Mouse (Mus musculus): ENCODE measurements around the gene Ncln. TPM values are rescaled to one million over a fixed set of nuclear protein-coding genes. Genes with fewer than 3 reads are reported as not detected.

Ncln gene
- total RNA-seq, 2 experiments from 2014 or later, result 8.7 to 37.7 TPM

GRCm38 (mm10) chr10:81467670-81468235 lies 28.4 kb downstream of the Ncln start:
- ATAC-seq (replicated peaks; ENCODE audit: low FRiP score, poor library complexity, severe bottlenecking), result no peak

GRCm38 (mm10) chr10:81466881-81467280 lies 29.3 kb downstream of the Ncln start:
- ATAC-seq (replicated peaks; ENCODE audit: low FRiP score, poor library complexity, severe bottlenecking), result no peak

GRCm38 (mm10) chr10:81466066-81466465 lies 30.1 kb downstream of the Ncln start:
- ATAC-seq (replicated peaks; ENCODE audit: low FRiP score, poor library complexity, severe bottlenecking), result no peak

GRCm38 (mm10) chr10:81465265-81465645 lies 30.9 kb downstream of the Ncln start:
- ATAC-seq (replicated peaks; ENCODE audit: low FRiP score, poor library complexity, severe bottlenecking), result no peak

- peak; percentile 69 for ATAC-seq (replicated peaks; ENCODE audit: low FRiP score, poor library complexity, severe bottlenecking)
These were observed 31.6 kb downstream of the Ncln start for GRCm38 (mm10) chr10:81464405-81465264.

- no peak for ATAC-seq (replicated peaks; ENCODE audit: low FRiP score, poor library complexity, severe bottlenecking)
These were observed 32.7 kb downstream of the Ncln start for GRCm38 (mm10) chr10:81463531-81463930.

GRCm38 (mm10) chr10:81462917-81463316 lies 33.3 kb downstream of the Ncln start:
- ATAC-seq (replicated peaks; ENCODE audit: low FRiP score, poor library complexity, severe bottlenecking), result no peak

GRCm38 (mm10) chr10:81462415-81462804 lies 33.8 kb downstream of the Ncln start:
- no peak for ATAC-seq (replicated peaks; ENCODE audit: low FRiP score, poor library complexity, severe bottlenecking)

GRCm38 (mm10) chr10:81461673-81462414 lies 34.3 kb downstream of the Ncln start:
- ATAC-seq (replicated peaks; ENCODE audit: low FRiP score, poor library complexity, severe bottlenecking), result no peak

GRCm38 (mm10) chr10:81460951-81461350 lies 35.2 kb downstream of the Ncln start:
- ATAC-seq (replicated peaks; ENCODE audit: low FRiP score, poor library complexity, severe bottlenecking), result no peak

GRCm38 (mm10) chr10:81460471-81460870 lies 35.7 kb downstream of the Ncln start:
- no peak for ATAC-seq (replicated peaks; ENCODE audit: low FRiP score, poor library complexity, severe bottlenecking)

GRCm38 (mm10) chr10:81459399-81459798 lies 36.8 kb downstream of the Ncln start:
- no peak for ATAC-seq (replicated peaks; ENCODE audit: low FRiP score, poor library complexity, severe bottlenecking)

GRCm38 (mm10) chr10:81458267-81458666 lies 37.9 kb downstream of the Ncln start:
- no peak for ATAC-seq (replicated peaks; ENCODE audit: low FRiP score, poor library complexity, severe bottlenecking)

- no peak for ATAC-seq (replicated peaks; ENCODE audit: low FRiP score, poor library complexity, severe bottlenecking)
These were observed 38.6 kb downstream of the Ncln start for GRCm38 (mm10) chr10:81457624-81458023.

- ATAC-seq (replicated peaks; ENCODE audit: low FRiP score, poor library complexity, severe bottlenecking), result no peak
These were observed 39.1 kb downstream of the Ncln start for GRCm38 (mm10) chr10:81456983-81457563.

- ATAC-seq (replicated peaks; ENCODE audit: low FRiP score, poor library complexity, severe bottlenecking), result no peak
These were observed 40.9 kb downstream of the Ncln start, which contains the start of gene Nfic for GRCm38 (mm10) chr10:81455181-81455895. Nfic (minus strand) TSS chr10:81455635.

GRCm38 (mm10) chr10:81454106-81454505 lies 42.1 kb downstream of the Ncln start:
- ATAC-seq (replicated peaks; ENCODE audit: low FRiP score, poor library complexity, severe bottlenecking), result no peak

- no peak for ATAC-seq (replicated peaks; ENCODE audit: low FRiP score, poor library complexity, severe bottlenecking)
These were observed 43.3 kb downstream of the Ncln start for GRCm38 (mm10) chr10:81452947-81453288.

- ATAC-seq (replicated peaks; ENCODE audit: low FRiP score, poor library complexity, severe bottlenecking), result no peak
These were observed 43.8 kb downstream of the Ncln start for GRCm38 (mm10) chr10:81452237-81452946.

Measured in erythroid progenitor cell, adult 5-6 weeks (primary cell).